ENCODE assay signal across 16 mouse cellular contexts in genomic region chr5:90881682-90882081, GRCm38 (mm10). TPM values are rescaled to one million over a fixed set of nuclear protein-coding genes. Genes with fewer than 3 reads are reported as not detected.
A peak's percentile ranks its signal among the peaks of the same experiment; 100 is the strongest.
DNase-seq lines count a peak whose midpoint lies in the region.
"Had no signal": no experiment of that assay in that cellular context is flagged by ENCODE, and none has a peak within 500 bp of the region (broad histone marks: within the 10 kb centered on the region; RNA-seq: fewer than 3 reads in every experiment).

No protein-coding gene starts in this region.

- peak overlapping the region; percentile 72 for H3K27ac ChIP-seq in macrophage
- H3K27ac ChIP-seq: hindbrain, embryonic 14.5 days; limb, embryonic 12.5 days; neural tube, embryonic 13.5 days had no signal

- H3K36me3 ChIP-seq in macrophage (ENCODE audit: inconsistent target), result no peaks in the 10 kb centered on the region
- H3K36me3 ChIP-seq: limb, embryonic 12.5 days; neural tube, embryonic 13.5 days had no signal

- no peaks in the 10 kb centered on the region for H3K79me2 ChIP-seq in macrophage (ENCODE audit: inconsistent target)

- peak; percentile 9 to 11 for DNase-seq in adrenal gland, postnatal 36 days
- DNase-seq in adrenal gland, postnatal 14 days, result no peak
- DNase-seq in 3T3-L1 (ENCODE audit: low read depth, low spot score) (peak; percentile 97), adipocyte (ENCODE audit: low spot score) (peak; percentile 82)
- DNase-seq in kidney, postnatal 14 days, result no peak
- DNase-seq in thymus, postnatal 4 days, result no peak
- no peak for DNase-seq in left cerebral cortex, adult 18-20 months (ENCODE audit: low spot score in 2 of 2)
- DNase-seq: thymus, adult 2 months had no signal

- H3K4me3 ChIP-seq in macrophage (ENCODE audit: inconsistent target), result no peak overlapping the region
- H3K4me3 ChIP-seq: limb, embryonic 12.5 days; neural tube, embryonic 13.5 days had no signal

- WGBS in macrophage (ENCODE audit: missing documents), result 57% methylated on average over 5 of the region's 5 CpGs

RNA-seq across cellular contexts. Expression of gene Cxcl1, which starts 9.4 kb away (rescaled TPM):
- total RNA-seq in adrenal gland, postnatal 36 days (2021), result under 1 TPM; 0.33 to 0.36 TPM
- 0.86 and 1.3 TPM in 2 replicates for total RNA-seq in adrenal gland, postnatal 14 days (2021)
- total RNA-seq in macrophage (2018; cell fraction: chromatin; rRNA removed), result 100 to 1,000 TPM in 11 of 26 experiments, 10 to 100 TPM in 10, 1 to 10 TPM in 5; 2.0 to 855 (median 64.8) TPM
- total RNA-seq in macrophage (2018; cell fraction: cytosol; rRNA removed), result 1,000 to 10,000 TPM in 3 of 26 experiments, 100 to 1,000 TPM in 9, 10 to 100 TPM in 8, 1 to 10 TPM in 4, under 1 TPM in 2; 0.39 to 1,427 (median 89.6) TPM
- total RNA-seq in macrophage (2018; cell fraction: nucleus; rRNA removed), result 1,000 to 10,000 TPM in 3 of 26 experiments, 100 to 1,000 TPM in 16, 10 to 100 TPM in 3, 1 to 10 TPM in 4; 2.4 to 1,157 (median 196) TPM
- polyA plus RNA-seq in macrophage (2018), result 2.8 to 6.2 TPM (median 2.9 TPM) in 3 replicates
- total RNA-seq in left cerebral cortex, adult 18-20 months (2021), result not detected
- polyA plus RNA-seq: neural tube, embryonic 13.5 days had no signal

RNA-seq across cellular contexts. Expression of gene Cxcl2, which starts 22.0 kb away (rescaled TPM):
- total RNA-seq in adrenal gland, postnatal 36 days (2021), result 1 to 10 TPM in 1 of 2 experiments, not detected in 1; 1.2 TPM
- total RNA-seq in adrenal gland, postnatal 14 days (2021), result 0.30 TPM in 1 of 2 replicates, not detected in the other
- 1,000 to 10,000 TPM in 11 of 26 experiments, 100 to 1,000 TPM in 8, 10 to 100 TPM in 6, 1 to 10 TPM in 1; 5.8 to 2,928 (median 757) TPM for total RNA-seq in macrophage (2018; cell fraction: chromatin; rRNA removed)
- 1,000 to 10,000 TPM in 9 of 26 experiments, 100 to 1,000 TPM in 11, 10 to 100 TPM in 5, 1 to 10 TPM in 1; 5.3 to 4,190 (median 395) TPM for total RNA-seq in macrophage (2018; cell fraction: cytosol; rRNA removed)
- 1,000 to 10,000 TPM in 15 of 26 experiments, 100 to 1,000 TPM in 8, 10 to 100 TPM in 3; 12.8 to 5,113 (median 1,577) TPM for total RNA-seq in macrophage (2018; cell fraction: nucleus; rRNA removed)
- 8.1 to 14.6 TPM (median 10.7 TPM) in 3 replicates for polyA plus RNA-seq in macrophage (2018)
- not detected for total RNA-seq in left cerebral cortex, adult 18-20 months (2021)
- total RNA-seq: gastrocnemius, adult 18-20 months; layer of hippocampus, postnatal 25 days had no signal
- polyA plus RNA-seq: heart, embryonic 11.5 days; kidney, embryonic 14.5 days; limb, embryonic 12.5 days; neural tube, embryonic 13.5 days had no signal

RNA-seq across cellular contexts. Expression of gene Mthfd2l, which starts 49.2 kb away (rescaled TPM):
- total RNA-seq in adrenal gland, postnatal 36 days (2021), result 10 to 100 TPM; 19.8 TPM
- 15.3 and 16.7 TPM in 2 replicates for total RNA-seq in adrenal gland, postnatal 14 days (2021)
- 10 to 100 TPM; 10.7 to 37.7 (median 17.6) TPM for total RNA-seq in macrophage (2018; cell fraction: chromatin; rRNA removed)
- 1 to 10 TPM; 3.2 to 6.7 (median 4.1) TPM for total RNA-seq in macrophage (2018; cell fraction: cytosol; rRNA removed)
- total RNA-seq in macrophage (2018; cell fraction: nucleus; rRNA removed), result 10 to 100 TPM in 19 of 26 experiments, 1 to 10 TPM in 7; 6.3 to 47.7 (median 14.1) TPM
- polyA plus RNA-seq in macrophage (2018), result 5.7 to 11.4 TPM (median 6.0 TPM) in 3 replicates
- 10 to 100 TPM; 16.4 to 17.1 TPM for total RNA-seq in left cerebral cortex, adult 18-20 months (2021)

Comparison
In these comparisons a context has a peak if more than half of its experiments do, and no peak if none do; other contexts are left out.
1. DNase-seq: peak in adrenal gland, postnatal 36 days (2 of 2), 3T3-L1 (single experiment) and adipocyte (single experiment); none in adrenal gland, postnatal 14 days (single experiment), kidney, postnatal 14 days (single experiment), thymus, postnatal 4 days (single experiment) and left cerebral cortex, adult 18-20 months (0 of 2).